Comparison of ENCODE assay signal across 8 mouse cellular contexts in the genomic region with DNA sequence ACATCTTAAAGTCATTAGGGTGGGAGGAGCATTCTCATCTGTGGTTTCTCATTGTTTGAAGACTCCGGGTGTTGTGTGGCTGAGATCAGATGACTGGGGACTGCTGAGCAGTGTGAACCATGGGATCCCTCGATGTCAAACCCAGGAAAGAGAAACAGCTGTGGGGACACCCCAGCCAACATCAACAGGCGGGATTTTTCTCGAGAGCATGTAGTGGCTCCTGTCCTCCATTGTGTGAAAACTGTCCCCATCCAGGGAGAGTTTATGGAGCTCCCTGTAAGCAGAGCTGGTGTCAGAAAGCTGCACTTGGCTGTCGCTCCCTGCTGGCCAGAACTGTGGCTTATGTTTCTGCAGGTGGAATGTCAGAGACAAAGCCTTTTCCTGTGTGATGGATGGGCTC.
DNase-seq lines count a peak whose midpoint lies in the region; ATAC-seq lines count a peak whose summit lies in the region.

No protein-coding gene starts in this region.

- no peak overlapping the region for H3K4me2 ChIP-seq in neural tube, embryonic 11.5 days (ENCODE audit: low read depth)
- H3K4me2 ChIP-seq in hindbrain, embryonic 11.5 days (replicated peaks; ENCODE audit: low read depth, low read length): no peak overlapping the region

- WGBS in heart, embryonic 10.5 days: 28% methylated on average over 5 of the region's 5 CpGs
- 12% methylated on average over 5 of the region's 5 CpGs for WGBS in neural tube, embryonic 11.5 days
- WGBS in hindbrain, embryonic 11.5 days: 12% methylated on average over 5 of the region's 5 CpGs

- no peak overlapping the region for H3K4me3 ChIP-seq in heart, embryonic 10.5 days
- no peak overlapping the region for H3K4me3 ChIP-seq in neural tube, embryonic 11.5 days (ENCODE audit: low read depth, low read length)
- no peak overlapping the region for H3K4me3 ChIP-seq in hindbrain, embryonic 11.5 days (ENCODE audit: low read depth, low read length)

- ATAC-seq in neural tube, embryonic 11.5 days (ENCODE audit: insufficient read depth, low FRiP score, low TSS enrichment): 0 out of 2 replicates have a peak, but pooled peaks have one; percentile 7
- ATAC-seq in hindbrain, embryonic 11.5 days (ENCODE audit: low FRiP score): no peak

- peak; percentile 42 to 57 for DNase-seq in heart, adult 18-20 months
- DNase-seq in heart, embryonic 10.5 days (ENCODE audit: low spot score): no peak
- DNase-seq in neural tube, embryonic 11.5 days (ENCODE audit: low spot score): no peak
- no peak for DNase-seq in neural tube, embryonic 10.5 days (ENCODE audit: extremely low spot score, low spot score)
- peak; percentile 34 for DNase-seq in hindbrain, embryonic 11.5 days (ENCODE audit: low spot score)
- DNase-seq in spleen, postnatal 4 days (ENCODE audit: low spot score in 2 of 2): no peak
- no peak for DNase-seq in frontal cortex, adult 2 months (ENCODE audit: extremely low spot score in 1 of 2, low spot score in 1 of 2)
- no peak for DNase-seq in adrenal gland, postnatal 10 days

- H3K27me3 ChIP-seq in heart, embryonic 10.5 days (ENCODE audit: insufficient read depth, poor library complexity, severe bottlenecking): 0 out of 2 replicates have a peak, but pooled peaks cover 14% of the 10 kb centered on the region
- H3K27me3 ChIP-seq in neural tube, embryonic 11.5 days (ENCODE audit: control insufficient read depth, insufficient read depth, low read length): peaks cover 6% of the 10 kb centered on the region; the same call in 1 of the 2 replicates
- H3K27me3 ChIP-seq in hindbrain, embryonic 11.5 days (ENCODE audit: control insufficient read depth, insufficient read depth, low read length): peaks cover 4% of the 10 kb centered on the region; the same call in 1 of the 2 replicates

- H3K9me3 ChIP-seq in heart, embryonic 10.5 days: peaks cover 6% of the 10 kb centered on the region
- no peaks in the 10 kb centered on the region for H3K9me3 ChIP-seq in neural tube, embryonic 11.5 days (ENCODE audit: control insufficient read depth, low read length)
- H3K9me3 ChIP-seq in hindbrain, embryonic 11.5 days (ENCODE audit: control insufficient read depth, low read length): no peaks in the 10 kb centered on the region; the same call in 1 of the 2 replicates

- H3K4me1 ChIP-seq in heart, embryonic 10.5 days: peaks cover 14% of the 10 kb centered on the region
- H3K4me1 ChIP-seq in neural tube, embryonic 11.5 days (ENCODE audit: control insufficient read depth, insufficient read depth, low read length): peaks cover 13% of the 10 kb centered on the region; the same call in 1 of the 2 replicates
- H3K4me1 ChIP-seq in hindbrain, embryonic 11.5 days (replicated peaks; ENCODE audit: control insufficient read depth, insufficient read depth, low read length): peaks cover 9% of the 10 kb centered on the region

- H3K36me3 ChIP-seq in heart, embryonic 10.5 days: no peaks in the 10 kb centered on the region
- H3K36me3 ChIP-seq in neural tube, embryonic 11.5 days (ENCODE audit: control insufficient read depth, insufficient read depth, low read length): no peaks in the 10 kb centered on the region
- no peaks in the 10 kb centered on the region for H3K36me3 ChIP-seq in hindbrain, embryonic 11.5 days (ENCODE audit: control insufficient read depth, insufficient read depth, low read length)

- H3K9ac ChIP-seq in neural tube, embryonic 11.5 days (ENCODE audit: low read length): no peak overlapping the region
- no peak overlapping the region for H3K9ac ChIP-seq in hindbrain, embryonic 11.5 days (ENCODE audit: low read depth, low read length)

- H3K27ac ChIP-seq in heart, embryonic 10.5 days: no peak overlapping the region
- H3K27ac ChIP-seq in neural tube, embryonic 11.5 days (ENCODE audit: low read depth, low read length): no peak overlapping the region
- no peak overlapping the region for H3K27ac ChIP-seq in hindbrain, embryonic 11.5 days (ENCODE audit: low read depth, low read length)

Comparison
In these comparisons a context has a peak if more than half of its experiments do, and no peak if none do; other contexts are left out.
1. DNase-seq: peak in heart, adult 18-20 months (2 of 2) and hindbrain, embryonic 11.5 days (single experiment); none in heart, embryonic 10.5 days (single experiment), neural tube, embryonic 11.5 days (single experiment), neural tube, embryonic 10.5 days (single experiment), spleen, postnatal 4 days (0 of 2), frontal cortex, adult 2 months (0 of 2) and adrenal gland, postnatal 10 days (single experiment).